In genomic region chr9:11192183-11192582, GRCm38 (mm10) we compare ENCODE assay signal across 21 mouse cellular contexts.
"Had no signal": no experiment of that assay in that cellular context is flagged by ENCODE, and none has a peak within 500 bp of the region (broad histone marks: within the 10 kb centered on the region; RNA-seq: fewer than 3 reads in every experiment).

No protein-coding gene starts in this region.

- H3K9me3 ChIP-seq: limb, embryonic 15.5 days; megakaryocyte, embryonic 14.5 days; neural tube, embryonic 13.5 days; stomach, embryonic 15.5 days had no signal

- ATAC-seq: liver, postnatal 0 days; lung, postnatal 0 days; midbrain, embryonic 16.5 days had no signal

- H3K27me3 ChIP-seq: limb, embryonic 15.5 days; megakaryocyte, embryonic 14.5 days; neural tube, embryonic 13.5 days; stomach, embryonic 15.5 days had no signal

- H3K4me3 ChIP-seq: limb, embryonic 15.5 days; megakaryocyte, embryonic 14.5 days; myocyte; neural tube, embryonic 13.5 days; stomach, embryonic 15.5 days had no signal

- H3K9ac ChIP-seq: limb, embryonic 15.5 days; liver, embryonic 14.5 days; liver, postnatal 0 days; lung, embryonic 14.5 days; neural tube, embryonic 13.5 days; stomach, embryonic 15.5 days had no signal

- H3K36me3 ChIP-seq: limb, embryonic 15.5 days; neural tube, embryonic 13.5 days; stomach, embryonic 15.5 days had no signal

- H3K4me1 ChIP-seq: limb, embryonic 15.5 days; megakaryocyte, embryonic 14.5 days; neural tube, embryonic 13.5 days; stomach, embryonic 15.5 days had no signal

- H3K4me2 ChIP-seq: limb, embryonic 15.5 days; liver, embryonic 11.5 days; lung, embryonic 14.5 days; neural tube, embryonic 13.5 days; stomach, embryonic 15.5 days had no signal

- DNase-seq: kidney, adult 18-20 months; kidney, adult 9 months; kidney, postnatal 14 days; kidney, postnatal 4 days; left cerebral cortex, postnatal 4 days; liver, postnatal 0 days; lung, embryonic 14.5 days; lung, postnatal 36 days; retina, postnatal 1 day; right cerebral cortex, postnatal 25 days; spleen, adult 18-20 months; thymus, postnatal 25 days had no signal

- H3K27ac ChIP-seq: limb, embryonic 15.5 days; liver, embryonic 14.5 days; neural tube, embryonic 13.5 days; stomach, embryonic 15.5 days had no signal
